Mouse (Mus musculus) cerebellum, adult 11 months (tissue): ENCODE results near the gene Grasp.

ENCODE experiments used
- DNase-seq: peaks from one replicate; pipeline ENCODE4 v3.0.0; 2022

Grasp gene

DNA sequence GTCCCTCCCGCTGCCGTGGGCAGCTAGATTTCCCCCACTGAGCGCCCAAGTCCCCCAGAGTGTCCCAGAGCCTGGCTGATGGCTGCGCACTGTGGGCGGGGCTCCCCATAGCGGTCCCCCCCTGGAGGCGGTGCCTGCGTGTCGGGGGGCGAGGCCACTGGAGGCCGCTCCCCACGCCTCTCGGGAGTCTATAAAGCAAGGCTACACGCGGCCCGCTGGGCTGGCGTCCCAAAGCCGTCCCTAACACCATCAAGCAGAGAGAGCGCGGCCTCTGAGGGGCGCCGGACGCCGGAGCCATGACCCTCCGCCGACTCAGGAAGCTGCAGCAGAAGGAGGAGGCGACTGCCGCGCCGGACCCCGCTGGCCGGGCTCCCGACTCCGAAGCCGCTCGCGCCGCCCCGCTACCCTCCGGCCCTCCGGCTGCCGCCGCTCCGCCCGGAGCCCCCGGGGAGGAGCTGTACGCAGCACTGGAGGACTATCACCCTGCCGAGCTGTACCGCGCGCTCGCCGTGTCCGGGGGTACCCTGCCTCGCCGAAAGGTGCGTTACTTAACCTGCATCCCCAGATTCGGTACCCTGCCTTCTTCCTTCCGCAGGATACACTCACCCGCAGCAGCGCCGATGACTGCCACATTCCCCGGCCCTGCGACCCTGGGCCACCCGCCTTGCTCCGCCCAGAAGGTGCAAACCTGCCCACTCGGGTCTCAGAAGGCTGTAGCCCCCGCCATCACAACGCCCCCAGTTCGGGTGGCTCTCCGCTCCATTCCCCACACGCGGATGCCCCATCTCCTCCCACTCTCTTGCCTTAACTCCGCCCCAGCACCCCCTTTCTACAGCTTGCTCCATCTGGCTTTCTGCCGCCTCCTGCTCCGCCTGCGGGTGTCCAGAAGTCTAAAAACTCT is at the start of gene Grasp:
TSS of gene Grasp (plus strand) at position 183 of the 901 bp plus-strand sequence.
- DNase-seq: peak; percentile 82

DNA sequence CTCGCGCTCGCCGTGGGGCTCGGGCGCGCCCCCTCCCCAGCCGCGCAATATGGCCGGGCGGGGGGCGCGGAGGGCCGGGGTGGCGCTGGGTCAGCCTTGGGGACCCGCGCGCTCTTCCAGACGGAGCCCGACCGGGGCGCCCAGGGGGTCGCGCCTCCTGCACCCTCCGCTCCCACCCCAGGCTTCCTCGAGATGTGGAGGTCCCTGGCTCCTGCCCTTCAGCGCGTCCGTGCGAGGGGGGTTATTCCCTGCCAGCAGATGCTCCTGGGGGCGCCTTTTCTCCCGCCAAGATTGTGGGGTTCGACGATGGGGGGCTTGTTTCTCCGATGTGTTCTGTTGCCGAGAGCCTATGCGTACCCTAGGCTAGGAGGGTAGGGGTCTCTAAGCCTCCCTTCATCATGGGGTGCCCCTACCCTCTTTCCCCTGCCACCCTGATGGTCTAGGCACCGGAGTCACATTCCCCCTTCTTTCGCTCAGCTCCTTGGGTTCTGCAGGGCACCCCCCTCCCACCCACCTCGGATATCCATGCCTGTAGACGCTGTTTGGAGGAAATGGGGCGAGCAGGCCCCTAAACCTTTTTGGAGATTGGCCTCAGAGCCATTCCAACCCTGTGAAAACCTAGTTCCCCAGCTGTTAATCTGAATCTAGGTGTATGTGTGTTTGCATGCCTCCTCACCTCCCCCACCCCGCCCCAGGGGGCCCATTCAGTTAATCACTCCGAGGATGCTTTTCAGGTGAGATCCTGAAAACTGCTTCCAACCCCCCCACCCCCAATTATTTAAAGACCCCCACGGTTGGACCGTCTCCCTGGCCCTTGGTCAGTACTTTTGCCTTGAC is 49.5 kb upstream of the Grasp start:
- DNase-seq: peak; percentile 57

DNA sequence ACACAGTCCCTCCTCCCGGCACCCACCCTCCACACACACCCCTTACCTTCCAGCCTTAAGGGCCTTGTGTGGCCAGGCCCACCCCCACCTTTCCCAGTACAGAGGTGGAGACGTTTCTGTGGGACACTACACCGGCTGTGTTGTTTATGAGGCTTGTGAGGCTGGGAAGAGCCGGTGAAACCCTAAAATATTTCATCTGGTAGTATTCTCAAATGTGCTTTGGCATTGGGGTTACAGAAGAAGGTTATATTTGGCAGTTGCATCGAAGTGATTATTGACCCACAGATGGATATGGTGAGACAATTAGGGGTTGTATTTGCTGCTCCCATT is 48.9 kb upstream of the Grasp start:
- DNase-seq: no peak

DNA sequence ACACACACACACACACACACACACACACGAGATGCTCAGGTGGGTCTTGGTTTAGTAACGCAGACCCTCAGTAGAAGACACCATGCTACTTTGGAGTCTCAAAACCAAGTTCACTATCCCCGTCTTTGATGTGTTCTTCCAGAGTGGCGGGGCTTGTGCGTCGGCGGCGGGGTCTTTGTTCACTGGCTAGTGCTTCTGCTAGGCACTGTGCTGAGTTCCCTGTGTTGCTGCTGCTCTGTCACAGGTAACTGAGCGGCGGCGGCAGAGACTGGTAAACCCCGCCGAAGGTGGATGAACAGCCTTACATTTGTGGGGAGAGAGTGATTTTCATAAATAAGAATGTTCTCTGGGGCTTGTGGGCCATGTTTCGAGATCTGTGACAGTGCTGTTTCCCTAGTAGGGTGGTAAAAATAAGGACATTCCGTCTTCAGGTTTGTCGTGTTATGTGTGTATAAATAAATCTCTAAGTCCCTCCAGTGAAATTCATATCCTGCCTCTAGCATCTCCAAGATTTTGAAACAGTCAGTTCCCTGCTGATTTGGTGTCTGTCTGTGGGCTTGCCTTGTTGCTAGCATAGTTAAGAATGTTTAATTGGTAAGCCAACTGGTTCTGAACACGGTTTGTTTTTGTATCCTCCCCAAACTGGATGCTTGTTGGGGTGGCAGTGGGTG is 48.2 kb upstream of the Grasp start:
- DNase-seq: no peak

GRCm38 (mm10) chr15:101176284-101176680 is 47.7 kb upstream of the Grasp start:
- DNase-seq: no peak

DNA sequence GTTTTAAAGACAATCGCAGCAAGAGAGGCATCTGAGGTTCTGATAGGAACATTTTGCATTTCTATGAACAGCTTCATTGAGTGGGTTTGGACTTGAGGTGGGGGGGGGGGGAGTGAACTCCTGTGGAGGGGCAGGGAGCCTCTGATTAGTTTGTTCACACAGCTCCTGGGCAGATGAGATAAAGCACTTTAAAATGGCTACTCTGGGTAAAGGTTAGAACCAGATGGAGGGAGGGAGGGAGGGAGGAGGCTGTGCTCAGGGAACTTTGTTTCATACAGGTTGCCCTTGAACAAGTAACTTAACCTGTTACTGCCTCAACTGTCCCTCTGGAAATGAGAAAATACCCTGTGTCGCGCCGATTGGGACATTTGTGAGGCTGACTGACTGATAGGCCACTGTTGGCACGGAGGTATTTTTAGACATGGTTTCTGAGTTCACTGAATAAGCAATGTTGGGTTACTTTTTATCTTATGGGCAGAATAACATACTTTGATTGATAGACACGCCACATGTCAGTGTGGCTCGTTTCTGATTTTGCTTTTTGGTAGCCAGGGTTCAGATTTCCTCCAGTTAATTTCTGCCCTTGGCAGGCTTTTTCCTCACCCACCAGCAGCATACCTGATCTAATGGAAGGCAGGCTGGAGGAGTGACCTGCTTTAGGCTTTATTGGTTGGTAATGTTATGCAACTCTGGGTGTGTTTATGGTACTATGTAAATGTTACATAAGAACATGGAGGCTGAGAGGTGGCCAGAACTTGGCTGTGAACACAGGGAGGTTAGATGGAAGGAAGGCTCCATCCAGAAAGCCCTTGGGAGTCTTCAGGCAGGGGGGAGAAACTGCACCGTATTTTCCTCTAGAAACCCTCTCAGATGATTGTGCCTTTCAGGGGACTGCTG is 46.9 kb upstream of the Grasp start:
- no peak for DNase-seq

DNA sequence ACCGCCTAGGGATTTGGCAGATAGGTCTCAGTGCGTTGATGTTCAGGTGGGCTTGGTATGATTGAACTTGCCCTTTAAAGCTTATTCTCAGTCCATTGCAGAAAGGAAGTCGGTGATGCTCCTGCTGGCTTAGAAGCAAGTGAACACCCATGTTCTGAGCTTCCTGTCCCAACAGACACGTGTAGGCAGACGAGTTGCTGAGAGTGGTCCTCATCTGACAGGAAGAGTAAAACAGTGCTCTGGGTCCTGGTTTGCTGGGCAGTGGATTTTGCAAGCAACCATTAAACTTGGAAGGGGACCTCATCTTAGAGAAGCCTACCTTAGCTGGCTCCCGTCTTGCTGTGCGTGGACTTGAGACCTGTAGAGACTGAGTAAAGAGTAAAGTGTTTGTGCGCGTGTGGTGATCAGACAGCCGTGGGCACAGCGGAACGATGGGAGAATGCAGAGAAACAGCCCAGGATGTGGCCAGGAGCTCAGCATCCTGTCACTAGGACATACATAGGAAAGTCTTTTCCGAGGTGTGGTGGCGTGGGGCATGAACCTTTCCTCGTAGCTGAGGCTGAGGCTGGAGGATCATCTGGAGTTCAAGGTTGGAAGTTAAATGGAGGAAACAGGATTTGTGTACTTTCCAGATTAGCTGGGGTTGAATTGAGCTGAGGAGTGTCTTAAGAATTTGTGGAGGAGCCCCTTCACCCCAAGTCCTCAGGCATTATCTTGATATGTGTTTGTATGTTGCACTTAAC is 43.5 kb upstream of the Grasp start:
- DNase-seq: no peak

DNA sequence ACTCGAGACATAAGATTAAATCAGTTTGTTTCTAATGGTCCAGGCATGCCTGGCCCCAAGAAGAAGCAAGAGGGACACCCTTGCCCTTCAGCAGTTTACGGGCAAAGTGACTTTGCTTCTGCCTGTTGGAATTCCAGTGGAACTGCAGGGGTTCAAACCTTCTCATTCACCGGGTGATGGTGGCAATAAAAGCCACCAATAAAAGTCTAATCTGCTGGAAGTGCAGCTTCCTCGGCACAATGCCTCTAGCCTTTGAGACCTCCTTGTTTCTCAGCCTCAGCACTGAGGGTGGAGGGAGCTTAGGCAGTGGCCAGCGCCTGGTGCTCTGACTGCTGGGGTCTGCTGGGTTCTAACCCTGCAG is 42.9 kb upstream of the Grasp start:
- no peak for DNase-seq

GRCm38 (mm10) chr15:101181500-101181899 is 42.5 kb upstream of the Grasp start:
- DNase-seq: no peak

GRCm38 (mm10) chr15:101182676-101183075 is 41.3 kb upstream of the Grasp start:
- no peak for DNase-seq

GRCm38 (mm10) chr15:101184300-101184699 is 39.7 kb upstream of the Grasp start:
- DNase-seq: no peak

DNA sequence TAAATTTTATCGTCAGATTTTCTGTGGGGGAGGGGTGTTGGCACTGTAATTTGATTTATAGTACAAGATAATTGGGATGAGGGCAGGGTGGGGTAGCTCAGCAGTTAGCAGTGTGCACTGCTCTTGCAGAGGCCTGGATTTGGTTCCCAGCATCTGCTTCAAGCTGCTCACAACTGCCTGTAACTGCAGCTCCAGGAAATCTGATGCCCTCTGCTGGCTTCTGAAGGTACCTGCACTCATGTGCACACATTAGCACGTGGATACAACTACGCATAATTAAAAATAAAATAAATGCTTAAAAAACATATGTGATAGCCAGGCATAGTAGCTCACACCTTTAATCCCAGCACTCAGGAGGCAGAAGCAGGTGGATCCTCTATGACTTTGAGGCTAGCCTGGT is 38.4 kb upstream of the Grasp start:
- DNase-seq: no peak

DNA sequence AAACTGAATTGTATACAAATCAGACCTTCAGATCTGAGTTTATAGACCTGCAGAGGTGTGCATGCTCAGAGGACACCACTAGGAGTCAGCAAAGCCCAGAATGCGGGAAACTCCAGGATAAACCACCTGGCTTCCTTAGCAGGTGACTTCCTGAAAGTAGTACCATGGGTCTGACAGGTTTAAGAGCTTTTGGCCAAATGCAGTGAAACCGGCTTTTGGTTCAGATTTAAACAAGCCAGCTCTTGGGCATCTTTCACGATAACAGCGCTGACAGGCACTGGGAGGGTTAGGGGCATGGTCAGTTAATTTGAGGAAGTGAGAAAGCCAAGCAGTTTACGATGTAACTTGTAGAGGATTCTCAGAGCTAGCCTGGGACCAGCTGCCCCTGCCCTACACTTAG is 36.1 kb upstream of the Grasp start:
- no peak for DNase-seq

DNA sequence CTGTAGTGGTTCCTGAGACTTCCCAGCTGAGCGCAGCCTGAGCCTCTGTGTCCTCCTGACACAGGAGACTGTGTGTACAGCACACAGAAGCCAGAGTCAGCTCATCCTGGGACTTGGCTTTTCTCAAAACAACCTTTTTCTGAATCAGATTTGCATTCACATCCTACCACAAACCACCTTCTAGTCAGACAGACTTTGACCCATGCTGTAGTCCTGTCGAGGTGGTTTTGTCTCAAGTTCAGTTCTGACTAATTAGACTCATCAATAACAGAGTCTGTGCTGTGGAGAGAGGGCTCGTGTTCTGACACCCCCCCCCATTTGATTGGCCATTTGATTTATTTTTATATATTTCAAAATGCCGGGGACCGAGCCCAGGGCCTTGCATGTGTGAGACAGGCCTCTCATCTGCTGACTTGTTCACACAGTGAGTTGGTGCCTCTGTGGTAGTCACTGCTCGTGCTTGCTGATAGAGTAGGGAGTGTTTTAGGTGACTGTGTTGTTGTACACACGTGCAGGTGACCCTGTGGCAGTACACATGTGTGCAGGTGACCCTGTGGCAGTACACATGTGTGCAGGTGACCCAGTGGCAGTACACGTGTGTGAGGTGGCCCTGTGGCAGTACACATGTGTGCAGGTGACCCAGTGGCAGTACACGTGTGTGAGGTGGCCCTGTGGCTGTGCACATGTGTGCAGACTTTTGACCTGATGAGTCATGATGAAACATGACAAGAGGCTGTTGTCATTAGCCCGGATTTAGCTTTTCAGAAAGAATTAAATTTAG is 33.8 kb upstream of the Grasp start:
- no peak for DNase-seq

DNA sequence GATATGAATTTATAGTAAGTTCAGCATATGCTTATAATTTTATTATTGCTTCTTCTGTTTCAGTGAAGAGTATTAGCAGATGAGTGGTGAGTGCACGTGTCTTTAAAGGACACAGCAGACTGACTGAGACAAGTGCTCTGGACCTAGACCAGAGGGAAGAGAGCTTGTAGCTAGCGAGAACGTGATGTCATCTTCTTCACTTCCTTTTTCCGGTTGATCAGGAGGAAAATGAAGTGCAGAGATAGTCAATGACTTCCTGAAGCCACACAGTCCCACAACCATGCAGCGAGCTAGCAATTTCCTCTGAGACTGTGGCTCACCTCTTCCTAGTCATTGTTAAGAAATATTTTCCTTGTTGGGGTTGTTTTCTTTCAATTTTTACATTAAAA is 33.2 kb upstream of the Grasp start:
- no peak for DNase-seq

GRCm38 (mm10) chr15:101191459-101192259 is 32.3 kb upstream of the Grasp start:
- no peak for DNase-seq

GRCm38 (mm10) chr15:101192260-101192640 is 31.7 kb upstream of the Grasp start:
- DNase-seq: no peak

GRCm38 (mm10) chr15:101192651-101193050 is 31.3 kb upstream of the Grasp start:
- DNase-seq: no peak

- DNase-seq: no peak
Observed at GRCm38 (mm10) chr15:101193971-101194370, 30.0 kb upstream of the Grasp start.
